Mouse (Mus musculus): Measurements from ENCODE around the gene Raver1.
A peak's percentile ranks its signal among the peaks of the same experiment; 100 is the strongest.
"Not testable (repeated sequence)": the region's sequence is repeated elsewhere in the genome, so short reads cannot be mapped to it uniquely, and the experiment has no call there.

The Raver1 gene

GRCm38 (mm10) chr9:21105760-21106564 lies 14.2 kb upstream of the Raver1 start:
- no peak for DNase-seq (ENCODE audit: inconsistent ontology term)

DNA sequence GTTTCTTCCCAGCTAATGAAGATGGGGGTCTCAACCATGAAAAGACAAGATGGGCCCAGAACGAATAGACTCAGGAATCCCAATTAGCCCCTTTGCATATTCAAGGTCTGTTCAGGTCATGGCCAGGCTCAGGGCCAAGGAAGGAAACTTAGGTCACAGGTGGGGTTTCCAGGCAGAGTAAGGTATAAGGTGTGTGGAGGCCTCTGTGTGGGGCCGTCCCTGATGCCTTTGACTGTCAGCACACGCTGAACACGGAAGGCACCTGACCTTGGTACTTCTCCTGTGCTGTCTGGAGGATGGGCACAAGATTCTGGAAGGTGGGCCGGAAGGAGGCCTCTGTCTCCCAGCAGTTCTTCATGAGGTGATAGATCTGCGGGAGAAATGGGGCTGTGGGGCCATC lies 13.0 kb upstream of the Raver1 start:
- no peak for DNase-seq (ENCODE audit: inconsistent ontology term)

- DNase-seq (ENCODE audit: inconsistent ontology term) = no peak
These were observed 10.3 kb upstream of the Raver1 start for GRCm38 (mm10) chr9:21102076-21102475.

GRCm38 (mm10) chr9:21100447-21101161 lies 8.8 kb upstream of the Raver1 start:
- no peak for DNase-seq (ENCODE audit: inconsistent ontology term)

- DNase-seq (ENCODE audit: inconsistent ontology term) = no peak
These were observed 6.0 kb upstream of the Raver1 start for GRCm38 (mm10) chr9:21097793-21098192.

GRCm38 (mm10) chr9:21095958-21096357 lies 4.2 kb upstream of the Raver1 start:
- no peak for DNase-seq (ENCODE audit: inconsistent ontology term)

DNA sequence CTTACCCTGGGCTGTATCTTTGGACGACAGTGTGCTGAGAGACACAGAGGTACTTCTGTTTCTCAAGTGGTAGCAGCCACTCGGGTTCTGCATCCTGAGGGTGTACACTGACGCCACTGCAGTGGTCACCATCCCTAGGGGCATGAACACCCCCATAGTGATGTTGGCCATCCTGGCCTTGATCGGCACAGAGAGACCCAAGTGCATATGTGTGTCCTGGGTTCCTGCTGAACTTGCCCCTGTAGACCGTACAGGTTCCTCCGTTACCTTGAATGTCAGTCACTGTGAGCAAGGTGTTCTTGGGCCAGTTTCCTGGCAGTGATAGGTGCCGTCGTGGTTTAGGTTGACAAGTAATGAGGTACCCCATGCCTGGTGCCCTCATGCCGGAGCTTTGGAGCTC lies 1.6 kb upstream of the Raver1 start:
- no peak for DNase-seq (ENCODE audit: inconsistent ontology term)

DNA sequence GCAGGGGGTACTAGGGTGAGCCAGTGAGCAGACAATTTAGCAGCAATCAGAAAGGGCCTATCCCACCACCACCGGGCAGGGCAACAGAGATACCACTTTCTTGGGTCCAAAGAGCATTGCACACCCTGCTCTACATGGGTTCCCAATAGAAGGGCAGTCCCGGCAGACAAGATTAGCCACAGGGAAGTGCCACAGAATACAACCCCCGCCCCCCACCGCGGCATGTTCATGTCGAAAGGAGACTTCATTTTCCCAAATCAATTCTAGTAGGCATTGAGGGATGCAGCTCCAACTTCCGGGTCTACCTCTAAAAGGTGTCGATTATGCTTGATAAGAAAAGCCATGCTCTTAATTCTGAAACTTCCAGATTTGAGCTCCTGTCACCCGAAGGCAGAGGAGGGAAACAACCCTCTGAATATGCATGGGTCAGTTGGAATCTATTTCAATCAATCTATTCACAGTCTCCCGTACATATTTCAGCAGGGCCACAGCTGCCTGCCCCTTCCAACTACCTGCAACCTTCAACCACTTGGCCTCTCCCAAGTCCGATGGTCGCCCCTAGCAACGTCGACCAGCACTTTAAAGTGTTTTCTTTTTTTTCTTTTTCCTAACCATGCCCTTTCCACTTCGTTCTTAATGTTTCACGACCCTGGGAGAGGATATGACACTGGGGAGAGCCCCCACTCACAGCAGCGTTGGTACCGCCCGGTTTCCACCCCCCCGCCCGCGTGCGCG lies 669 bp downstream of the Raver1 start:
- peak; percentile 32 for DNase-seq (ENCODE audit: inconsistent ontology term)

- DNase-seq (ENCODE audit: inconsistent ontology term) = no peak
These were observed 1.3 kb downstream of the Raver1 start for GRCm38 (mm10) chr9:21090537-21090936.

DNA sequence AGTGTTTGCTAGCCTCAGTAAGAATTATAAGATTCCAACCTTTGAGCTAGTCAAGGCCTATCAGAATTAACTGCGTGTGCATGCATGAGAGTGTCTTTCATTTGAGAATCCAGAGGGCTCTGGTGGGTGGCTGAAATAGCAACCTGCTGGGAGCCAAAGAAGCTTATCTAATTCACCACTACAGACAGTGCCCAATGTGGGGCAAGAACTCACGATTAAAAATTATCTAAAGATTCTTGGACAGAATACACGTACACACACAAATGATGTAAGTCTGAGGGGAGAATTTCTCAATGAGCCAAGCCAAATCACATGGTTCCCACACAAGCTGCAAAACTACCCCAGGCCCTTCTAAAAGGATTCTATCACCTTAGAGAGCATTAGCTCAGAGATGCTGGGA lies 8.5 kb downstream of the Raver1 start:
- no peak for DNase-seq (ENCODE audit: inconsistent ontology term)

DNA sequence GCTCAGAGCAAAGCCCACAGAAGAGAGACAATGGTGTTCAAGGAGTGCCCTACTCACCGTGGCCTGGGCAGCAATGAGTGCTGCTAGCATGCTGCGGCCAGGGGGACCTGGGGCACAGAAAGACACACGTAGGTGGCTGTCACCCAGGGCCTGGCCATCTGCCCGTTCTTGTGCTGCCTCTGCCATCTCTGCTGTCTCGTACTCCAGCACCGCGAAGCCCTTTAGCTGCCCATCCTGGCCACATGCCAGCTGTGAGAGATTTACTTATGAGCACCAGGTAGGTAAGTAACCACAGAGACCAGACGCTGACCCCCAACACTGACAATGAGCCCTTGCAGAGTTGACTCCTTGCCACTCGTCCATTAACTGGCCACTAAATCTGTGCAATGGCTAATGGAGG lies 10.7 kb downstream of the Raver1 start:
- no peak for DNase-seq (ENCODE audit: inconsistent ontology term)

GRCm38 (mm10) chr9:21075625-21076024 lies 16.2 kb downstream of the Raver1 start:
- no peak for DNase-seq (ENCODE audit: inconsistent ontology term)

DNA sequence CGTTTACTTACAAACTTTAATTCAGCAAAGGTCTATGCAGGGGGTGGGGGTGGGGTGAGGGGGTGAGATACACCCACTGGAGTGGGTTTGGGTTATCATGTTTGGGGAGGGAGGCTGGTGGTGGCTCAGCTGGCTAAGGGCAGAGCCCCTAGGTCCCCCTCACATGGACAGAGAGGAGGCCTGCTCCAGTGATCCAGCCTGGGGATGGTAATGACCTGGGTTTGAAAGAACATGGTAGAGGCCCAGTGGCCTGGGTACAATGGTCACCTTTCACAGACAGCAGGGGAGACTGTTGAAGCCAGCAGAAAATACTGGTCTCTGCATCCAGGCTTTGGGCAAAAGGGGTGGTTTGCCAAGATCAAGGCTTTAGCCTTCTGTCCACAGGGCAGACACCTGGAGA lies 17.6 kb downstream of the Raver1 start:
- no peak for DNase-seq (ENCODE audit: inconsistent ontology term)

- DNase-seq (ENCODE audit: inconsistent ontology term) = peak; percentile 81
These were observed 18.6 kb downstream of the Raver1 start, which contains the start of the genes Gm49373 and Fdx1l for GRCm38 (mm10) chr9:21073044-21073840. Gm49373 (minus strand) TSS chr9:21073096. Fdx1l (minus strand) TSS chr9:21073614.

- peak; percentile 20 for DNase-seq (ENCODE audit: inconsistent ontology term)
These were observed 19.2 kb downstream of the Raver1 start for GRCm38 (mm10) chr9:21072641-21073040.

DNA sequence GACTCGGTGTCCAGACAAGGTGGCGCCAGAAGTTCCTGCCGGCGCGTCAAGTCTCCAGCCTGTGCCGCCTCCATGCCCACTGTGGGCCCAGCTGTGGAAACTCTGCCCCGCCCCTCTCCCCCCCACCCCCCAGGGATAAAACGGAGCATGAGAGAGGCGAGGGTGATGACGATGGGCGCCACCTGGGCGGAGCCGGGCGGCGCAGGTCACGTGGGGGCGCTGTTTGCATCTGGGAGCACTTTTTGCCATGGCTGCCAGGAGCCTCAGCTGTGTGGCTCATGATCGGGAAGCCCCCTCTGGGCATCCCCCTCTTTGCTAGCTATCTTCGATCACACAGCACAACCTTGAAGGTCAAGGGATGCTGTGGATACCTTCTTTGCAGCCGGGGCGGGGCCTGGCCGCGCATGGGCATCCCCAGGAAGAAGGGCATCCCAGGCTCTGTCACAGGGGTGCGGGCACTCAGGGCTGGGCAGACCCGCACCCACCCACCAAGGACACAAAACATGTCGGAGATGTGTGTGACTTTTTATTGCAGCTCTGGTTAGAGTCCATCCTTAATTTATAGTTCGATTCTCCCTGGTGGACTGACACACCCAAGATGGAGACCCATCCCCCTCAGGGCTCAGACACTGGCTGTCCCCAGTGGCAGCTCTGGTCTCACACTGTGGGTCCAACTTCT lies 24.7 kb downstream of the Raver1 start, which contains the start of gene Zglp1:
Zglp1 (minus strand) TSS at position 88 of the 679 bp plus-strand sequence.
- DNase-seq (ENCODE audit: inconsistent ontology term) = no peak

GRCm38 (mm10) chr9:21062928-21063327 lies 28.9 kb downstream of the Raver1 start:
- no peak for DNase-seq (ENCODE audit: inconsistent ontology term)

DNA sequence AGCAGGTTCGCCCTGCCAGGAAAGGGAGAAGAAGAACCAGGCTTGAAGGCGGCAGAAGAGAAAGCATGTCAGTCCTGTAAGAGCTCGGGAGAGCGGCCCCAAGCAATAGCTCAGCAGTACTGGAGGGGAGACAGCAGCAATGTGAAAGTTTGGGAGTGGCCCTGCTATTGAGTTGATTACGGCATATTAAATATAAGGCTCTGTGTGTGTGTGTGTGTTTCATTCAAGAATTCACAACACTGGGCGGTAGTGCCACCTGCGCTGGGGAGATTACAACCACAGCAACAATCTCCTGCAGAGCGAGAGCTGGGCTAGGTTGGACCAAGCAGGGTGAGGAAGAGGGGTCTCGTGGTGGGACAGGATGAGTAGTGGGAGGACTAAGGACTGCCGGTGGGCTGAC lies 40.2 kb downstream of the Raver1 start:
- DNase-seq (ENCODE audit: inconsistent ontology term) = no peak

GRCm38 (mm10) chr9:21045235-21045634 lies 46.6 kb downstream of the Raver1 start:
- DNase-seq (ENCODE audit: inconsistent ontology term) = no peak

- DNase-seq (ENCODE audit: inconsistent ontology term) = not testable (repeated sequence)
These were observed 47.0 kb downstream of the Raver1 start for GRCm38 (mm10) chr9:21044785-21045184.

GRCm38 (mm10) chr9:21043563-21043962 lies 48.2 kb downstream of the Raver1 start:
- DNase-seq (ENCODE audit: inconsistent ontology term) = no peak

All from Muller cell, postnatal 12 days (primary cell).